Mouse (Mus musculus): ENCODE measurements around the gene Utp4. TPM values are rescaled to one million over a fixed set of nuclear protein-coding genes. Genes with fewer than 3 reads are reported as not detected.
A peak's percentile ranks its signal among the peaks of the same experiment; 100 is the strongest.

Gene Utp4
- total RNA-seq, 2 experiments from 2014 or later: 20.1 to 24.0 TPM

DNA sequence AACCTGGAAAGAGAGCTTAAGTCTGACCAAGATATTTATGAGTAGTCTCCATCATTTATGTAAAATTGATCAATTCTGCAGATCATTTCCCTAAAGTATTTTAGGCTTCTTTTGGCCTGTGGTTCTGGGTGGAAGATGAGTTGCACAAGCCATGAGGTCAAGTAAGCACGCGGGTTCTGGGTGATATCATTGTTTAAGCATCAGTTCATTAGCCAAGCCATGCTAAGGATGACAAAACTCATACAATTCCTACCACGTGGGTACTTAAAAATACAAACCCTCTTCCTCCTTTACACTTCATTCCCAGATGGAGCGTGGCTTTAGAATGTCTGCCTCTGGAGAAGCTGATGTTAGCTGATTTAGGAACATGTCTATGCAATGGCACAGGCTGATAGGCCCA is 60.1 kb downstream of the Utp4 start:
- intact Hi-C loops (cut with DNase I): no loop called here
- H3K4me3 ChIP-seq: no peak overlapping the region
- no peak for TF ChIP-seq CTCF (IDR thresholded peaks at IDR 0.05)
- H3K27ac ChIP-seq: peak overlapping the region; percentile 62
- no peak for DNase-seq

GRCm38 (mm10) chr8:106957086-106957485 is 63.6 kb downstream of the Utp4 start:
- H3K4me3 ChIP-seq: no peak overlapping the region
- TF ChIP-seq CTCF (IDR thresholded peaks at IDR 0.05): no peak
- intact Hi-C loops (cut with DNase I): no loop called here

DNA sequence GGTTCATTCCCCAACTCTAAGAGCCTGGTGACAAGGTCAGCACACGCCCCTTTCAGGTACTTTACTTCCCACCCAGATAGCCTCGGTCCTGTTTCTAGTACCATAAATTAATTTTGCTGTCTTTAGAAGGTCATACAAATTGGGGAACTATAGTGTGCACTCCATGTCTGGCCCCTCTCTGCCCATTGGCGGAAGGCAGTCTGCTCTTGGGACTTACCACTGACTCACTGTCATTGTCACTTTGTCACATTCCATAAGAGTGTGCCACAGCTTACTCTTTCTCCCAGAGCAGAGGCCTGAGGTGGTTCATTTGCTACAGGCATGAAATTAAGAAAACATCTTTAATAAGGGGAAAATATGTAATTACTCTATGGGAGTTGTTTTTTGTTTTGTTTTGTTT is 64.8 kb downstream of the Utp4 start:
- TF ChIP-seq CTCF (IDR thresholded peaks at IDR 0.05): no peak
- intact Hi-C loops (cut with DNase I): no loop called here
- no peak overlapping the region for H3K27ac ChIP-seq
- DNase-seq: no peak
- no peak overlapping the region for H3K4me3 ChIP-seq

More at GRCm38 (mm10) chr8:106957086-106957485, 63.6 kb downstream of the Utp4 start:
- no peak for DNase-seq
- H3K27ac ChIP-seq: no peak overlapping the region

DNA sequence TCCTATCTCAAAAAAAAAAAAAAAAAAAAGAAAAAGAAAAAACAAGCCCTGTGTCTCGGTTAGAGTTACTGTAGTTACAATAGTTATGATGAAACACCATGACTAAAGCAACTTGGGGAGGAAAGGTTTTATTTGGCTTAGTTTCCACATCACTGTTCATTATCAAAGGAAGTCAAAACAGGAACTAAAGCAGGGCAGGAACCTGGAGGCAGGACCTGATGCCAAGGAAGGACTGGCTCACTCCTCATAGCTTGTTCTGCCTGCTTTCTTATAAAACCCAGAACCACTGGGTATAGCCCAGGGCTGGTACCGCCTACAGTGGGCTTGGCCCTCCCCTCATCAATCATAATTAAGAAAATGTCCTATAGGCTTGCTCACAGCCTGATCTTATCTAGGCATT is 66.2 kb downstream of the Utp4 start:
- no peak overlapping the region for H3K27ac ChIP-seq
- H3K4me3 ChIP-seq: no peak overlapping the region
- no peak for TF ChIP-seq CTCF (IDR thresholded peaks at IDR 0.05)
- intact Hi-C loops (cut with DNase I): no loop called here
- no peak for DNase-seq

GRCm38 (mm10) chr8:106962322-106962721 is 68.9 kb downstream of the Utp4 start:
- TF ChIP-seq CTCF (IDR thresholded peaks at IDR 0.05): no peak
- peak overlapping the region; percentile 59 for H3K27ac ChIP-seq

GRCm38 (mm10) chr8:106963365-106963764 is 69.9 kb downstream of the Utp4 start:
- intact Hi-C loops (cut with DNase I): no loop called here
- H3K27ac ChIP-seq: peak overlapping the region; percentile 59; the same call in 1 of the 2 replicates
- DNase-seq: no peak
- TF ChIP-seq CTCF (IDR thresholded peaks at IDR 0.05): no peak
- no peak overlapping the region for H3K4me3 ChIP-seq

More at GRCm38 (mm10) chr8:106962322-106962721, 68.9 kb downstream of the Utp4 start:
- intact Hi-C loops (cut with DNase I): no loop called here
- DNase-seq: no peak
- H3K4me3 ChIP-seq: no peak overlapping the region

DNA sequence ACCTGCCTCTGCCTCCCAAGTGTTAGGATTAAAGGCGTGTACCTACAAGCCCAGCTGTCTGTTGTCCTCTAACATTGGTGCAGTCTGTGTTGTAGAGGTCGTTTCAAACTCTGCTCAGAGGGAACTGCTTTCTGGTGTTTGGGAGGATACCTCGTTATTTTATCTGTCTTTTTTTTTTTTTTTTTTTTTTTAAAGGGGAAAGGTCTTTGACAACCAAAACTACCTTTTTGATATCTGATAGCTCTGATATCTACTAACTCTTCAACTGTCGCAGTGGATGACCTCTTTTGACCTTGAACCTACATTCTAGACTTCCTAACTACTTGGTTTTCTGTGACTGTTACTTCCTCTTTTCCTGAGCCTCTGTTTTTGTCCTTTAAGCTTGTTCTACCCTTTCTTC is 71.1 kb downstream of the Utp4 start:
- no peak for DNase-seq
- intact Hi-C loops (cut with DNase I): no loop called here
- Histone ChIP-seq H3K27ac (no peak overlapping the region), H3K4me3 (no peak overlapping the region)
- no peak for TF ChIP-seq CTCF (IDR thresholded peaks at IDR 0.05)

DNA sequence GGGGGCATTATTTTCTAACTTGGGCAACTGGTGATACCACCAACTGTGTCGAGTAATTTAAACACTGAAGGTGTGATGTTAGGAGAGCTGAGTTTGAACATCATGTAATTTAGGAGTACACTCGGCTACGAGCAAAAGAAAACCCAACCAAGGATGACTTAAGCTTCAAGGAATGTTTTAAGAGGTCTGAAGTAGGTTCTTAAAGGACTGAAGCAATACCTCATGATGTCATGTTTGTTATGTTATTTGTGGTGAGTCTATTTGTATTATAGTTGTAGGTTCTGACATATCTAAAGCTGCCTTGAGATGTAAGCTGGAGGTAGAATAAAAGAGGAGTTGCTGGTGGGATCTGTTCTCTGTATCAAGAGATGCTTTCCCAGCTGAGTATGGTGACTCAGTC is 76.5 kb downstream of the Utp4 start:
- intact Hi-C loops (cut with DNase I): no loop called here
- Histone ChIP-seq H3K27ac (peak overlapping the region; percentile 24), H3K4me3 (no peak overlapping the region)
- DNase-seq: no peak
- no peak for TF ChIP-seq CTCF (IDR thresholded peaks at IDR 0.05)

DNA sequence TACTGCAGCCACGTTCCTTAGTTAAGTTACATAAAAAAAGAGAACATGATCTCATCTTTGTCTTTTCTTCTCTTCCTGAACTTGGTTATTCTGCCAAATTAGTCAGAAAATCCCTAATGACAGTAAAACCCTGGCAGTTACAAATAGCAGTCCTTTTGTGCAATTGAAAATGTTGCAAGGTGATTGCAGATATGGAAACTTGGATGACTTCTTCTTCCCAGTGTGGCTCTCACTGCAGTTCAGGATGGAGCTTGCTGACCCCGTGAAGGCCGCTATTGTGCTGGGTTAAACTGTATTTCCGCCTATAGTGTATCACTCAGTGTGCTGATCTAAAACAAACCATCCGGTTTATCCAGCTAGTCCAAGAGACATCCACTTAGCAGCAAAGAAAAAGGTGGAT is 78.5 kb downstream of the Utp4 start:
- Histone ChIP-seq H3K4me3 (0 out of 2 replicates have a peak overlapping the region, but pooled peaks have one; percentile 2), H3K27ac (peak overlapping the region; percentile 76)
- no peak for DNase-seq
- intact Hi-C loops (cut with DNase I): no loop called here
- TF ChIP-seq CTCF (IDR thresholded peaks at IDR 0.05): no peak

Other genes with a start within 250 kb of the Utp4 start
- 10 to 100 TPM; 12.2 to 12.7 TPM for gene Tango6, start 210.6 kb upstream of the Utp4 start, total RNA-seq (2021)
- gene Has3, start 23.4 kb upstream of the Utp4 start, total RNA-seq (2021): under 1 TPM; 0.56 to 0.59 TPM
- gene Sntb2, start 42.1 kb downstream of the Utp4 start, total RNA-seq (2021): 1 to 10 TPM; 3.5 to 5.1 TPM
- gene Vps4a, start 137.6 kb downstream of the Utp4 start, total RNA-seq (2021): 10 to 100 TPM; 65.2 to 67.8 TPM
- 10 to 100 TPM; 38.6 to 44.0 TPM for gene Pdf, start 155.0 kb downstream of the Utp4 start, total RNA-seq (2021)
- gene Cog8, start 163.1 kb downstream of the Utp4 start, total RNA-seq (2021): 10 to 100 TPM; 18.7 to 20.3 TPM
- gene Nip7, start 163.2 kb downstream of the Utp4 start, total RNA-seq (2021): 10 to 100 TPM; 19.3 to 20.7 TPM
- not detected for gene Tmed6, start 172.0 kb downstream of the Utp4 start, total RNA-seq (2021)
- 10 to 100 TPM; 14.7 to 15.1 TPM for gene Terf2, start 202.9 kb downstream of the Utp4 start, total RNA-seq (2021)